Mouse (Mus musculus): Measurements from ENCODE around the gene Vmn2r58.
"Not testable (repeated sequence)": the region's sequence is repeated elsewhere in the genome, so short reads cannot be mapped to it uniquely, and the experiment has no call there.

Vmn2r58 gene

GRCm38 (mm10) chr7:41872612-41873011, at the start of gene Vmn2r58:
Gene Vmn2r58, minus strand, starts transcription at chr7:41872712.
- DNase-seq = not testable (repeated sequence)
